Mouse (Mus musculus) forebrain, embryonic 16.5 days (tissue): ENCODE measurements around the gene Fcrlb. TPM values are rescaled to one million over a fixed set of nuclear protein-coding genes. Genes with fewer than 3 reads are reported as not detected.

Experiments used
- ATAC-seq: fragments of 200-750 bp; cut with Nextera tagmentation; 2 replicates; pipeline ENCODE4 v1.8.0; 2017; ENCODE audit warnings: mild to moderate bottlenecking, moderate library complexity
- H3K27ac ChIP-seq: fragments of 300-500 bp; sonication (generic); 2 replicates; pipeline ENCODE4 v1.5.1; 2014; ENCODE audit warnings: low read length, control low read depth
- H3K27me3 ChIP-seq: fragments of 300-500 bp; sonication (generic); replicated peaks from 2 replicates; pipeline ENCODE4 v1.6.1; 2014; ENCODE audit warnings: low read length; ENCODE audit not compliant: control insufficient read depth, insufficient read depth
- H3K36me3 ChIP-seq: fragments of 300-500 bp; sonication (generic); 2 replicates; pipeline ENCODE4 v1.6.1; 2014; ENCODE audit not compliant: control insufficient read depth, insufficient read depth
- H3K4me1 ChIP-seq: fragments of 300-500 bp; sonication (generic); replicated peaks from 2 replicates; pipeline ENCODE4 v1.6.1; 2014; ENCODE audit warnings: low read length; ENCODE audit not compliant: control insufficient read depth, insufficient read depth
- H3K4me2 ChIP-seq: fragments of 300-500 bp; sonication (generic); 2 replicates; pipeline ENCODE4 v1.6.1; 2014; ENCODE audit warnings: mild to moderate bottlenecking, low read length, control low read depth
- H3K4me3 ChIP-seq: fragments of 300-500 bp; sonication (generic); replicated peaks from 2 replicates; pipeline ENCODE4 v1.5.1; 2014; ENCODE audit warnings: mild to moderate bottlenecking, low read length, control low read depth
- H3K9ac ChIP-seq: fragments of 300-500 bp; sonication (generic); replicated peaks from 2 replicates; pipeline ENCODE4 v1.6.1; 2014; ENCODE audit warnings: low read depth, low read length, control low read depth
- H3K9me3 ChIP-seq: fragments of 300-500 bp; sonication (generic); 2 replicates; pipeline ENCODE4 v1.6.1; 2016; ENCODE audit warnings: low read length; ENCODE audit not compliant: control insufficient read depth
- WGBS: fragments of 180-500 bp; shearing (Covaris S2); extraction: QIAGEN DNeasy Blood & Tissue Kit; methylation state at CpG from one replicate; pipeline ENCODE4 v1.1.7; 2014; 5-methylcytosine and 5-hydroxymethylcytosine counted together
- polyA plus RNA-seq: library from polyadenylated mRNA; unstranded; fragments of >200 nt; fragmentation: Nextera tagmentation; extraction: Ambion mirVana; gene quantifications from 2 replicates; pipeline ENCODE4 v1.2.1, GENCODE M21; 2015

The Fcrlb gene
- polyA plus RNA-seq, 1 experiment from 2014 or later: 0.22 TPM

DNA sequence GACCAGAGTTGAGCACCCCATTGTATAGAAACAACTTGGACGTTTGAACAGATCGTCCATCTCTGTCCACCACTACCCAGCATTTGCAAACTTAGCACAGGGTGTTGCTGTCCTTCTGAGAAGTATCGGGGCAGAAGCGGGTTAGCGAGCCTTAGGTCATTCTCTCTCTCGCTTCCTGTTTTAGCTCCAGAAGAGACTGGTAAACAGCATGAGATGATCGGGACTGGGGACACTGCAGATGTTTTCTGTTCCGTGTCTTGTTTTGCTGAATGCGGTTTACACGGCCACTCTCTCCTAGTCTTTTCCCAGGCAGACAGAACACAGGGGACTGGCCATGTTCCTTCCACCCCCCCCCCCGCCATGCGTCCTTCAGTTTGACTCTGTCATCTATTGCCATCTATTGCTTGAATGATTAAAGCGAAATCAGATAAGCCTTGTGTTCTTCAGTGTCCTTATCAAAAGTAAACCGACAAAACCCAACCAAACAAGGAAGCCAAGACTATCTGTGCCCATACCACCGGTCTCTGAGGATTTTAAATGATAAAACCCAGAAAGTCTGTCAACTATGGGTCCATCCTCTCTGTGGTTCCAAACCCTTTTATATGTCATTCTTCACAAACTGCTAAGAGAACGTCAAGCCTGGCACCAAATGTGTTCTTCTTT, 14.2 kb downstream of the Fcrlb start:
- no peak for ATAC-seq
- 80% methylated on average over 16 of the region's 16 CpGs for WGBS

GRCm38 (mm10) chr1:170896651-170897281, 16.0 kb downstream of the Fcrlb start:
- 81% methylated on average over 5 of the region's 5 CpGs for WGBS
- Histone ChIP-seq H3K27me3 (0 out of 2 replicates have a peak, but pooled peaks cover 5% of the 10 kb centered on the region), H3K9ac (no peak overlapping the region)

More for the DNA sequence above, 14.2 kb downstream of the Fcrlb start:
- Histone ChIP-seq H3K27ac (no peak overlapping the region), H3K4me2 (no peak overlapping the region), H3K9ac (no peak overlapping the region), H3K27me3 (peaks cover 9% of the 10 kb centered on the region; the same call in 1 of the 2 replicates), H3K4me1 (no peaks in the 10 kb centered on the region), H3K4me3 (no peak overlapping the region), H3K9me3 (no peaks in the 10 kb centered on the region), H3K36me3 (no peaks in the 10 kb centered on the region)

DNA sequence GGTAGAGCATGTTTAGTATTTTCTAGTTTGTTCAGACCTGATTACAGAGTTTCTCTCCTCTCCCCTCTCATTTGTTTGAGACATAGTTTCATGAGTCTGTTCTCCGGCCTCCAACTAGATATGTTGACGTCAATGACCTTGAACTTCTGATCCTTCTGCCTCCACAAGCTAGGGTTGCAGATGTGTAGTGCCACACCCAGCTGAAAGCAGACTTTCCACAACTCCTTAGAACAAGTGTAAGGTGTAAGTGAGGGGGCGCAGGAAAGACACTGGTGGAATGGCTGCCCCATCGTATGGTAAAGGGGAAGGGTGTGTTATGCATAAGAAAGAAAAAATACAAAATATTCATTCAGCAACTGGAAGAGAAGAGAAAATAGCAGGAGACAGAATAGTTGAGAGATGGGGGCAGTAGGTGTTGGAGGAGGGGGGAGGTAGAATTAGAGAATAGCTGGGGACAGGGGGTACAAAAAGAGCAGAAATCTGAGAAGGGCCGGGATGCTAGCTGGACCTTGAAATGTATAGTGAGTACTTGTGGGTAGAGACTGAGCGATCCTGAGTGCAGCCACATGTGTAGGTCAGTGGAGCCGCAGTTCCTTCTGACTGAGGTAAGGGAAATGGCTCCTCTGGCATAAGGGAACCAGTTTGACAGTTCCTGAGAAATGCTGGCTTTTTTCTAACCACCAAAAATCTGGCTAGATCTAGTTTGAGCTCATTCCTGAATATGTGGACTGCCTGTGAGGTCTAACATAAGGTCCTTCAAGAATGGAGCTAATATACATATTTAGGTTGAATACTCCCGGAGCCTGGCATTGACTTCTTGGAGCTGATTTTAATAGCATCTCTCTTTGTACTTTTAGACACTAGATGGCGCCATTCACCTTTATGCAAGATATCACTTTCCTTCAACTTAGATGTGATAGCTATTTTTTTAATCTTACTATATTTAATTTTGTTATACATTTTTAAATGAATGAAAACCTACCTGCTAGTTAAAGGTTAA, 17.8 kb downstream of the Fcrlb start:
- no peaks in the 10 kb centered on the region for H3K9me3 ChIP-seq
- 65% methylated on average over 9 of the region's 9 CpGs for WGBS
- ATAC-seq: peak; percentile 26; the same call in 1 of the 2 replicates
- no peaks in the 10 kb centered on the region for H3K36me3 ChIP-seq
- no peak overlapping the region for H3K4me3 ChIP-seq
- H3K9ac ChIP-seq: no peak overlapping the region
- no peak overlapping the region for H3K4me2 ChIP-seq
- H3K27ac ChIP-seq: no peak overlapping the region
- 0 out of 2 replicates have a peak, but pooled peaks cover 5% of the 10 kb centered on the region for H3K27me3 ChIP-seq
- no peaks in the 10 kb centered on the region for H3K4me1 ChIP-seq

More at GRCm38 (mm10) chr1:170896651-170897281, 16.0 kb downstream of the Fcrlb start:
- Histone ChIP-seq H3K27ac (no peak overlapping the region), H3K4me1 (no peaks in the 10 kb centered on the region), H3K4me2 (no peak overlapping the region), H3K4me3 (no peak overlapping the region), H3K36me3 (no peaks in the 10 kb centered on the region), H3K9me3 (no peaks in the 10 kb centered on the region)
- no peak for ATAC-seq

GRCm38 (mm10) chr1:170892279-170892678, 20.5 kb downstream of the Fcrlb start:
- H3K36me3 ChIP-seq: no peaks in the 10 kb centered on the region
- no peak overlapping the region for H3K4me2 ChIP-seq
- H3K4me1 ChIP-seq: no peaks in the 10 kb centered on the region
- H3K9me3 ChIP-seq: no peaks in the 10 kb centered on the region
- H3K4me3 ChIP-seq: no peak overlapping the region
- 41% methylated on average over 1 of the region's 1 CpGs for WGBS
- 0 out of 2 replicates have a peak, but pooled peaks cover 2% of the 10 kb centered on the region for H3K27me3 ChIP-seq
- no peak overlapping the region for H3K27ac ChIP-seq
- no peak overlapping the region for H3K9ac ChIP-seq
- no peak for ATAC-seq

DNA sequence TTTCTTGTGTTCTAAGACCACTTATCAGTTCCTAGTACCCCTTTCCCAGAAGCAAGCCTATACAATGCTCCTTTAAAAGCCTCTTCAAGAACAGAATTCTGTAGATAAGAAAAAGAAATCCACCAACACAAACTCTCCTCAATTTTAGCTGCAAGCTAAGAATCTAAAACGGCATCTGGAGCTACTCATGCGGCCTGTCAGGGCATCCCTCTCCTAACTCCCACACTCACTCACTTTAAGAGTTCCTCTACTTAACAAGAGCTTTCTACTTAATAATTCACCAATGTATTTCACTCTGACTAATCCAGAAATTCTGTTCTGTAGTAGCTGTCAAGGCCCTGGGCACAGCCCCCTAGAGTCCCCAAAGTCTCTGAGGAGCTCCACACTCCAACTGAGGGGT, 21.1 kb downstream of the Fcrlb start:
- no peak overlapping the region for H3K9ac ChIP-seq
- no peaks in the 10 kb centered on the region for H3K9me3 ChIP-seq
- no peak for ATAC-seq
- no peak overlapping the region for H3K4me3 ChIP-seq
- no peaks in the 10 kb centered on the region for H3K4me1 ChIP-seq
- H3K27ac ChIP-seq: no peak overlapping the region
- 88% methylated on average over 2 of the region's 2 CpGs for WGBS
- H3K36me3 ChIP-seq: no peaks in the 10 kb centered on the region
- H3K4me2 ChIP-seq: no peak overlapping the region
- 0 out of 2 replicates have a peak, but pooled peaks cover 2% of the 10 kb centered on the region for H3K27me3 ChIP-seq

DNA sequence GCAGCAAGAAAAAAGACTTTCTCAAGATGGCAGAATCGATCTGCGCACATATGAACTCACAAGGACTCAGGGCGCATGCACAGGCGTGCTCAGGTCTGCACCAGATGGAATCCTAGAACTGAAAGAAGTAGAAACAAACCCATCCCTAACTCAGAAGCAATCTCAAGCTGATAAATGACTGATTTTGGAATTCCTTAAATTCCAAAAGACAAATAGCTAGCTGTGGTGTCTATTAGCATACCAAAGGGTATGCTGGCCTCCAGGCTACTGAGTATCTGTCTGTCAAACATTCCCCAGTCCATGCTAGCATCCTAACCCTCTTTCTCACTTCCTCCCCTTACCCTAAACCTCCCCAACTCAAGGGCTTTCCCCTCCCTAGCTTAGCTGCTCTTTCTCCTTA, 23.4 kb downstream of the Fcrlb start:
- Histone ChIP-seq H3K4me2 (no peak overlapping the region), H3K4me3 (no peak overlapping the region), H3K9me3 (no peaks in the 10 kb centered on the region), H3K4me1 (peaks cover 4% of the 10 kb centered on the region), H3K27me3 (no peaks in the 10 kb centered on the region), H3K36me3 (no peaks in the 10 kb centered on the region), H3K9ac (no peak overlapping the region), H3K27ac (no peak overlapping the region)
- ATAC-seq: no peak
- 81% methylated on average over 4 of the region's 4 CpGs for WGBS

DNA sequence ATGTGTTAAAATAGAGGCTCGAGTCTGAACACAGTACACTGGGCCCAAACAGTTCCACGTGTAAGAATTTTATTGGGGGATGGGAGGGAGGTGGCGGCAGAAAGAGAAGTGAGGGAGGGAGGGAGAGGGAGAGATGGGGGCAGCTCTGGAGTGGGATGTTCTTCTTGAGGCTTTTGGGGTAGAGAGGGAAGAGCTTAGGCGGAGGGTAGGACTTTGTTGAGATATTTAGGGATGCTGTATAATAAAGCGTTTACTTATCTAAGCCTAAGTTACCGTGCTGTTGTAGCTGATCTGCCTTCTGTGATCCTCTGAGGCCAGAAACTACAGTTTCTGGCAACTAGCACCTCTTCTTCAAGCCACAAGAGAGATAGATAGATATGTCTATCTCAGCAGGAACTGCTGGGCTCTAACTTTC, 26.7 kb downstream of the Fcrlb start:
- no peak overlapping the region for H3K4me2 ChIP-seq
- no peak for ATAC-seq
- H3K9me3 ChIP-seq: no peaks in the 10 kb centered on the region
- H3K4me1 ChIP-seq: peaks cover 15% of the 10 kb centered on the region
- no peak overlapping the region for H3K9ac ChIP-seq
- no peak overlapping the region for H3K27ac ChIP-seq
- 57% methylated on average over 6 of the region's 6 CpGs for WGBS
- no peaks in the 10 kb centered on the region for H3K36me3 ChIP-seq
- H3K27me3 ChIP-seq: no peaks in the 10 kb centered on the region
- H3K4me3 ChIP-seq: no peak overlapping the region

DNA sequence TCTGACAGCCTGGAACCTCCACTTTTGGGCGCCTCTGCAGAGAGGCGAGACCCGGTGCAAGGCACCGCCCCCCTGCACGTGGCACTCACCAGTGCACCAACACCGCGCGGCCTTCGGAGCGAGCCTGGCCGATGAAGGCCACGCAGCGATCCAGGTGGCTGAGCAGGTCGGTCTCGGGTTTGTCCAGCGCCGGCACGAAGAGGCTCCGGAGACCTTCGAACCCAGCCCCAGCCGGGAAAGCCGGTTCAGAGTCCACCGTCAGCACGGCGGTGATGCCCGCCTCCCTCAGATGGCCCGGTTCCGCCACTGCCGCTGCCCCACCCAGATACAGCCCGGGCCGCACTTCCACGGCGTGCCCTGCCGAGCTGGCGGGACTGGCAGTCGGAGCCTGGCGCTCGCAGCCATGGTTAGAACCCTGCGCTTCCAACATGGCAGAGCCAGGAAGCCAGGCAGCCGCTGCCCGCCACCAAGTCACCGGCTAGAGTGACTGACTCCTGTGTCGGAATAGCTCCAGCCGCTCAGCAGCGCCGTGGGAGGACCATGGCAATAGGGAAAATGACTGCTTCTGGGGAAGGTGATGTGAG, 27.7 kb downstream of the Fcrlb start, which contains the start of the genes Gm26620 and Dusp12:
Gene Gm26620 (plus strand): TSS at position 88 of the 584 bp plus-strand sequence.
Gene Dusp12 (minus strand): TSS at position 563 of the 584 bp plus-strand sequence.
- Histone ChIP-seq H3K9me3 (no peaks in the 10 kb centered on the region), H3K9ac (peak within 1 kb of the TSS; percentile 73), H3K27ac (peak within 1 kb of the TSS; percentile 78), H3K4me3 (peak within 1 kb of the TSS; percentile 64), H3K4me2 (peak within 1 kb of the TSS; percentile 83), H3K36me3 (no peaks in the 10 kb centered on the region), H3K27me3 (no peaks in the 10 kb centered on the region), H3K4me1 (peaks cover 15% of the 10 kb centered on the region)
- under 1% methylated on average over 44 of the region's 46 CpGs for WGBS
- peak; percentile 98 for ATAC-seq
